In the genomic region with DNA sequence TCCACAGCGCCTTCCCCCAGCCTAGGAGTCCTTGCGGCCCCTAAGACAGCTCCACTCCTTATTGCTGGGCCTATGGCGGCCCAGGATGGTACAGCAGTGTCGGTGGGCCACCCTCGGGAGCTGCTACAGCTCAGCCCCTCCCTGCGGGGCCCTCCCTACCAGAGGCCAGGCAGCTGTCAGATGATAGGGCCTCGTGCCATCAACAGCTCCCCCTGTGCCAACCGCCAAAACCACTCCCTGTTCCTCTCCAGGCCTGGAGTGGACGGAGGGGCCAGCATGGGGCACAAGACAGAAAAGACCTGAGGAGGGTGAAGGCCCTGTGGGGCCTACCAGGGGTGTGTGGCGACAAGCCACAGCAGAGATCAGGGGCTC, we compare ENCODE assay signal across 8 mouse cellular contexts.
DNase-seq lines count a peak whose midpoint lies in the region; ATAC-seq lines count a peak whose summit lies in the region.

No protein-coding gene starts in this region.

- peak; percentile 52 for DNase-seq in kidney, adult 9 months
- DNase-seq in kidney, adult 11 months = no peak
- peak; percentile 48 to 49 for DNase-seq in gastrocnemius, postnatal 36 days
- DNase-seq in kidney, postnatal 36 days = peak; percentile 53 to 60
- DNase-seq in frontal cortex, postnatal 25 days (ENCODE audit: low spot score in 2 of 2) = no peak
- no peak for DNase-seq in testis, postnatal 14 days (ENCODE audit: low spot score)
- no peak for DNase-seq in embryo, embryonic 10.5 days (ENCODE audit: low spot score)

- intact Hi-C loops in gastrocnemius, postnatal 36 days (cut with DNase I) = no loop called here

- peak; percentile 53 for ATAC-seq in megakaryocyte, adult 5-6 weeks (ENCODE audit: poor library complexity, severe bottlenecking)

Comparison
In these comparisons a context has a peak if more than half of its experiments do, and no peak if none do; other contexts are left out.
1. DNase-seq: peak in kidney, adult 9 months (single experiment), gastrocnemius, postnatal 36 days (2 of 2) and kidney, postnatal 36 days (2 of 2); none in kidney, adult 11 months (single experiment), frontal cortex, postnatal 25 days (0 of 2), testis, postnatal 14 days (single experiment) and embryo, embryonic 10.5 days (single experiment).